Comparison of ENCODE assay signal across 15 mouse cellular contexts in the genomic region with DNA sequence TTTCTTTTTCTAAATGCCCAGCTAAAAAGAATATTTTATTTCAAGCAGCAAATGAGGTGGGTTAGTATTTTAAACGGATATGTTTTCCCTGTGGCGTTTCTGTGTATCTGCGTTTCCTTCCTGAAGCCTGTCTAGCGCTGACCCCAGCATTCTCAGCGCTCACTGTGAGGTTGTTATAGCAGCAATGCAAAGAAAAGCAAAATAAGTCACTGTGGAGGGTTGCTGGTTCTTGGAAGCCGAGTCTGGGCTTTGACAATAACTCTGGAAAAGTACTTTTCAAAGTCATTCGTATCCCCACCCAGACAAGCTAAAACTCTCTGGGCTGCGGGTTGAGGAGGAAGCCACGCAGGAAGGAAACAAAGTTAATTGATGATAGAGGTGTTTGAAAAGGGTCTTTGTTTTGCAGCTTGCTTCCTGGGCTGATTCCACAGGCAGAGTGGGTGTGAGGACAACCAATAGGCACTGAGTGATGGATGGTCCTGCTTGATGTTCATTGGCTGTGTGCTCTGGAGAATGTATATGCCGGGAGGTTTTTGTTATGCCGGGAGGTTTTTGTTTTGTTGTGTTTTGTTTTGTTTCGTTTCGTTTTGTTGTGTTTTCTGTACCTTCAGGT.
DNase-seq lines count a peak whose midpoint lies in the region; ATAC-seq lines count a peak whose summit lies in the region.
"Had no signal": no experiment of that assay in that cellular context is flagged by ENCODE, and none has a peak within 500 bp of the region (broad histone marks: within the 10 kb centered on the region; RNA-seq: fewer than 3 reads in every experiment).

No protein-coding gene starts in this region.

- no peak for ATAC-seq in megakaryocyte, adult 5-6 weeks (ENCODE audit: poor library complexity, severe bottlenecking)
- ATAC-seq in hindbrain, embryonic 11.5 days (ENCODE audit: low FRiP score): 0 out of 2 replicates have a peak, but pooled peaks have one; percentile 59
- ATAC-seq in neural tube, embryonic 11.5 days (ENCODE audit: insufficient read depth, low FRiP score, low TSS enrichment): no peak

- 0 out of 2 replicates have a peak, but pooled peaks cover 2% of the 10 kb centered on the region for H3K9me3 ChIP-seq in megakaryocyte, embryonic 14.5 days
- H3K9me3 ChIP-seq in hindbrain, embryonic 11.5 days (ENCODE audit: control insufficient read depth, low read length): no peaks in the 10 kb centered on the region
- H3K9me3 ChIP-seq in neural tube, embryonic 11.5 days (ENCODE audit: control insufficient read depth, low read length): no peaks in the 10 kb centered on the region
- H3K9me3 ChIP-seq: embryonic facial prominence, embryonic 10.5 days; stomach, embryonic 15.5 days had no signal

- no peaks in the 10 kb centered on the region for H3K36me3 ChIP-seq in megakaryocyte, embryonic 14.5 days (replicated peaks; ENCODE audit: low read length)
- no peaks in the 10 kb centered on the region for H3K36me3 ChIP-seq in hindbrain, embryonic 11.5 days (ENCODE audit: control insufficient read depth, insufficient read depth, low read length)
- H3K36me3 ChIP-seq in neural tube, embryonic 11.5 days (ENCODE audit: control insufficient read depth, insufficient read depth, low read length): no peaks in the 10 kb centered on the region
- H3K36me3 ChIP-seq: embryonic facial prominence, embryonic 10.5 days; stomach, embryonic 15.5 days had no signal

- WGBS in hindbrain, embryonic 11.5 days: 52% methylated on average over 13 of the region's 13 CpGs
- WGBS in neural tube, embryonic 11.5 days: 49% methylated on average over 13 of the region's 13 CpGs

- intact Hi-C loops in heart, postnatal 14 days (cut with DNase I): no loop called here

- peaks cover 13% of the 10 kb centered on the region for H3K27me3 ChIP-seq in megakaryocyte, embryonic 14.5 days (replicated peaks)
- H3K27me3 ChIP-seq in hindbrain, embryonic 11.5 days (ENCODE audit: control insufficient read depth, insufficient read depth, low read length): no peaks in the 10 kb centered on the region
- no peaks in the 10 kb centered on the region for H3K27me3 ChIP-seq in neural tube, embryonic 11.5 days (ENCODE audit: control insufficient read depth, insufficient read depth, low read length)
- H3K27me3 ChIP-seq: stomach, embryonic 15.5 days had no signal

- peak overlapping the region; percentile 82 for H3K4me3 ChIP-seq in megakaryocyte, embryonic 14.5 days (replicated peaks)
- H3K4me3 ChIP-seq in hindbrain, embryonic 11.5 days (ENCODE audit: low read depth, low read length): no peak overlapping the region
- no peak overlapping the region for H3K4me3 ChIP-seq in neural tube, embryonic 11.5 days (ENCODE audit: low read depth, low read length)
- H3K4me3 ChIP-seq: embryonic facial prominence, embryonic 10.5 days; left cerebral cortex, adult 2 months; stomach, embryonic 15.5 days had no signal

- H3K27ac ChIP-seq in hindbrain, embryonic 11.5 days (ENCODE audit: low read depth, low read length): peak overlapping the region; percentile 24; the same call in 1 of the 2 replicates
- no peak overlapping the region for H3K27ac ChIP-seq in neural tube, embryonic 11.5 days (ENCODE audit: low read depth, low read length)
- H3K27ac ChIP-seq: embryonic facial prominence, embryonic 10.5 days; left cerebral cortex, adult 2 months; macrophage; stomach, embryonic 15.5 days had no signal

- DNase-seq in heart, adult 11 months: peak; percentile 55
- DNase-seq in heart, postnatal 14 days: no peak
- peak; percentile 38 for DNase-seq in hindbrain, embryonic 11.5 days (ENCODE audit: low spot score)
- peak; percentile 39 for DNase-seq in neural tube, embryonic 11.5 days (ENCODE audit: low spot score)
- no peak for DNase-seq in layer of hippocampus, postnatal 10 days (ENCODE audit: low spot score in 2 of 2)
- no peak for DNase-seq in kidney, postnatal 25 days
- DNase-seq: adrenal gland, postnatal 36 days; cerebellum, adult 11 months; kidney, adult 9 months had no signal

- H3K9ac ChIP-seq in hindbrain, embryonic 11.5 days (ENCODE audit: low read depth, low read length): no peak overlapping the region
- no peak overlapping the region for H3K9ac ChIP-seq in neural tube, embryonic 11.5 days (ENCODE audit: low read length)
- H3K9ac ChIP-seq: stomach, embryonic 15.5 days had no signal

- no peak overlapping the region for H3K4me2 ChIP-seq in hindbrain, embryonic 11.5 days (replicated peaks; ENCODE audit: low read depth, low read length)
- 0 out of 2 replicates have a peak overlapping the region, but pooled peaks have one; percentile 5 for H3K4me2 ChIP-seq in neural tube, embryonic 11.5 days (ENCODE audit: low read depth)
- H3K4me2 ChIP-seq: stomach, embryonic 15.5 days had no signal

- H3K4me1 ChIP-seq in megakaryocyte, embryonic 14.5 days: peaks cover 9% of the 10 kb centered on the region
- H3K4me1 ChIP-seq in hindbrain, embryonic 11.5 days (replicated peaks; ENCODE audit: control insufficient read depth, insufficient read depth, low read length): no peaks in the 10 kb centered on the region
- no peaks in the 10 kb centered on the region for H3K4me1 ChIP-seq in neural tube, embryonic 11.5 days (ENCODE audit: control insufficient read depth, insufficient read depth, low read length)
- H3K4me1 ChIP-seq: embryonic facial prominence, embryonic 10.5 days; stomach, embryonic 15.5 days had no signal

Comparison
In these comparisons a context has a peak if more than half of its experiments do, and no peak if none do; other contexts are left out.
1. DNase-seq: peak in heart, adult 11 months (single experiment), hindbrain, embryonic 11.5 days (single experiment) and neural tube, embryonic 11.5 days (single experiment); none in heart, postnatal 14 days (0 of 2), layer of hippocampus, postnatal 10 days (0 of 2) and kidney, postnatal 25 days (0 of 2).